Mouse (Mus musculus) midbrain, embryonic 12.5 days (tissue): Measurements from ENCODE around the gene Eif2b1. TPM values are rescaled to one million over a fixed set of nuclear protein-coding genes. Genes with fewer than 3 reads are reported as not detected.
"Not testable (repeated sequence)": the region's sequence is repeated elsewhere in the genome, so short reads cannot be mapped to it uniquely, and the experiment has no call there.

ENCODE experiments used
- ATAC-seq: fragments of 200-750 bp; cut with Nextera tagmentation; 2 replicates; pipeline ENCODE4 v1.8.0; 2017; ENCODE audit warnings: low read depth, moderate TSS enrichment, moderate library complexity; ENCODE audit not compliant: low FRiP score
- H3K27ac ChIP-seq: fragments of 300-500 bp; sonication (generic); replicated peaks from 2 replicates; pipeline ENCODE4 v1.5.1; 2016; ENCODE audit warnings: mild to moderate bottlenecking
- H3K27me3 ChIP-seq: fragments of 300-500 bp; sonication (generic); 2 replicates; pipeline ENCODE4 v1.6.1; 2016; ENCODE audit warnings: mild to moderate bottlenecking
- H3K36me3 ChIP-seq: fragments of 300-500 bp; sonication (generic); 2 replicates; pipeline ENCODE4 v1.6.1; 2016
- H3K4me1 ChIP-seq: fragments of 300-500 bp; sonication (generic); 2 replicates; pipeline ENCODE4 v1.6.1; 2016
- H3K4me2 ChIP-seq: fragments of 300-500 bp; sonication (generic); replicated peaks from 2 replicates; pipeline ENCODE4 v1.6.1; 2016; ENCODE audit warnings: mild to moderate bottlenecking, moderate library complexity
- H3K4me3 ChIP-seq: fragments of 300-500 bp; sonication (generic); 2 replicates; pipeline ENCODE4 v1.5.1; 2016; ENCODE audit warnings: mild to moderate bottlenecking
- H3K9ac ChIP-seq: fragments of 300-500 bp; sonication (generic); replicated peaks from 2 replicates; pipeline ENCODE4 v1.6.1; 2016; ENCODE audit warnings: mild to moderate bottlenecking, moderate library complexity
- H3K9me3 ChIP-seq: fragments of 300-500 bp; sonication (generic); 2 replicates; pipeline ENCODE4 v1.6.1; 2016; ENCODE audit warnings: mild to moderate bottlenecking
- WGBS: fragments of 180-500 bp; shearing (Covaris S2); methylation state at CpG from one replicate; pipeline ENCODE4 v1.1.7; 2016; 5-methylcytosine and 5-hydroxymethylcytosine counted together
- polyA plus RNA-seq: library from polyadenylated mRNA; unstranded; fragments of >200 nt; fragmentation: Nextera tagmentation; extraction: Ambion mirVana; gene quantifications from 2 replicates; pipeline ENCODE4 v1.2.1, GENCODE M21; 2016

Eif2b1 gene
- polyA plus RNA-seq: 71.2 and 75.7 TPM in 2 replicates

GRCm38 (mm10) chr5:124578633-124579317 lies at the start of gene Eif2b1, which contains the start of gene Gtf2h3:
Gene Eif2b1, minus strand, starts transcription at chr5:124579131.
Gene Gtf2h3, plus strand, starts transcription at chr5:124579140.
- no peaks in the 10 kb centered on the region for H3K9me3 ChIP-seq

GRCm38 (mm10) chr5:124624291-124624690 lies 45.4 kb upstream of the Eif2b1 start:
- 94% methylated on average over 9 of the region's 9 CpGs for WGBS
- Histone ChIP-seq H3K9ac (no peak overlapping the region), H3K36me3 (peaks cover 26% of the 10 kb centered on the region; the same call in 1 of the 2 replicates), H3K9me3 (no peaks in the 10 kb centered on the region), H3K4me2 (no peak overlapping the region), H3K27me3 (no peaks in the 10 kb centered on the region), H3K4me3 (no peak overlapping the region), H3K4me1 (peaks cover 6% of the 10 kb centered on the region), H3K27ac (no peak overlapping the region)
- no peak for ATAC-seq

More at GRCm38 (mm10) chr5:124578633-124579317, at the start of gene Eif2b1, which contains the start of gene Gtf2h3:
- Histone ChIP-seq H3K9ac (peak within 1 kb of the TSS; percentile 77), H3K36me3 (peaks cover 44% of the 10 kb centered on the region), H3K4me3 (peak within 1 kb of the TSS; percentile 71), H3K27me3 (no peaks in the 10 kb centered on the region), H3K4me2 (peak within 1 kb of the TSS; percentile 87), H3K27ac (no peak within 1 kb of the TSS), H3K4me1 (peaks cover 26% of the 10 kb centered on the region)
- ATAC-seq: peak; percentile 93
- 2% methylated on average over 51 of the region's 51 CpGs for WGBS

GRCm38 (mm10) chr5:124622890-124623289 lies 44.0 kb upstream of the Eif2b1 start:
- no peaks in the 10 kb centered on the region for H3K9me3 ChIP-seq
- peaks cover under 1% of the 10 kb centered on the region for H3K4me1 ChIP-seq
- H3K9ac ChIP-seq: no peak overlapping the region
- no peaks in the 10 kb centered on the region for H3K27me3 ChIP-seq
- no peak for ATAC-seq
- H3K4me2 ChIP-seq: no peak overlapping the region
- no peak overlapping the region for H3K27ac ChIP-seq
- WGBS: 88% methylated on average over 15 of the region's 15 CpGs
- H3K36me3 ChIP-seq: peaks cover 30% of the 10 kb centered on the region
- H3K4me3 ChIP-seq: no peak overlapping the region

GRCm38 (mm10) chr5:124621362-124621761 lies 42.4 kb upstream of the Eif2b1 start:
- Histone ChIP-seq H3K36me3 (peaks cover 35% of the 10 kb centered on the region), H3K4me1 (no peaks in the 10 kb centered on the region), H3K27me3 (no peaks in the 10 kb centered on the region), H3K4me2 (no peak overlapping the region), H3K9me3 (no peaks in the 10 kb centered on the region), H3K27ac (no peak overlapping the region), H3K4me3 (no peak overlapping the region), H3K9ac (no peak overlapping the region)
- 76% methylated on average over 13 of the region's 13 CpGs for WGBS
- no peak for ATAC-seq

- Histone ChIP-seq H3K9me3 (no peaks in the 10 kb centered on the region), H3K4me1 (no peaks in the 10 kb centered on the region), H3K27me3 (no peaks in the 10 kb centered on the region), H3K4me2 (no peak overlapping the region), H3K9ac (no peak overlapping the region), H3K27ac (no peak overlapping the region), H3K36me3 (peaks cover 28% of the 10 kb centered on the region), H3K4me3 (no peak overlapping the region)
- 87% methylated on average over 10 of the region's 10 CpGs for WGBS
- no peak for ATAC-seq
Measured at GRCm38 (mm10) chr5:124618711-124619110, 39.8 kb upstream of the Eif2b1 start.

GRCm38 (mm10) chr5:124614709-124615108 lies 35.8 kb upstream of the Eif2b1 start:
- no peaks in the 10 kb centered on the region for H3K27me3 ChIP-seq
- H3K4me1 ChIP-seq: no peaks in the 10 kb centered on the region
- WGBS: 92% methylated on average over 11 of the region's 11 CpGs
- no peaks in the 10 kb centered on the region for H3K9me3 ChIP-seq
- H3K36me3 ChIP-seq: peaks cover 48% of the 10 kb centered on the region
- H3K4me2 ChIP-seq: no peak overlapping the region
- no peak overlapping the region for H3K27ac ChIP-seq
- no peak overlapping the region for H3K9ac ChIP-seq
- H3K4me3 ChIP-seq: no peak overlapping the region
- ATAC-seq: no peak

GRCm38 (mm10) chr5:124610965-124611364 lies 32.0 kb upstream of the Eif2b1 start:
- WGBS: 77% methylated on average over 10 of the region's 10 CpGs
- no peak for ATAC-seq
- Histone ChIP-seq H3K27me3 (no peaks in the 10 kb centered on the region), H3K4me1 (no peaks in the 10 kb centered on the region), H3K9ac (no peak overlapping the region), H3K36me3 (peaks cover 49% of the 10 kb centered on the region), H3K27ac (no peak overlapping the region), H3K9me3 (no peaks in the 10 kb centered on the region), H3K4me2 (no peak overlapping the region), H3K4me3 (no peak overlapping the region)

GRCm38 (mm10) chr5:124605041-124605622 lies 26.2 kb upstream of the Eif2b1 start:
- no peak for ATAC-seq
- no peak overlapping the region for H3K9ac ChIP-seq
- H3K4me2 ChIP-seq: no peak overlapping the region
- no peaks in the 10 kb centered on the region for H3K4me1 ChIP-seq
- WGBS: 89% methylated on average over 17 of the region's 17 CpGs
- H3K27me3 ChIP-seq: no peaks in the 10 kb centered on the region
- H3K9me3 ChIP-seq: no peaks in the 10 kb centered on the region
- peaks cover 48% of the 10 kb centered on the region; the same call in 1 of the 2 replicates for H3K36me3 ChIP-seq
- no peak overlapping the region for H3K4me3 ChIP-seq
- no peak overlapping the region for H3K27ac ChIP-seq

GRCm38 (mm10) chr5:124604296-124604695 lies 25.4 kb upstream of the Eif2b1 start:
- no peak overlapping the region for H3K9ac ChIP-seq

GRCm38 (mm10) chr5:124602349-124602748 lies 23.4 kb upstream of the Eif2b1 start:
- H3K4me3 ChIP-seq: no peak overlapping the region
- 77% methylated on average over 5 of the region's 5 CpGs for WGBS
- no peak overlapping the region for H3K4me2 ChIP-seq

More at GRCm38 (mm10) chr5:124604296-124604695, 25.4 kb upstream of the Eif2b1 start:
- H3K4me2 ChIP-seq: no peak overlapping the region
- H3K9me3 ChIP-seq: no peaks in the 10 kb centered on the region
- no peak overlapping the region for H3K27ac ChIP-seq
- WGBS: 94% methylated on average over 4 of the region's 4 CpGs
- H3K4me1 ChIP-seq: peaks cover 6% of the 10 kb centered on the region
- no peak overlapping the region for H3K4me3 ChIP-seq
- ATAC-seq: no peak
- H3K36me3 ChIP-seq: peaks cover 45% of the 10 kb centered on the region; the same call in 1 of the 2 replicates
- H3K27me3 ChIP-seq: no peaks in the 10 kb centered on the region

GRCm38 (mm10) chr5:124599726-124600125 lies 20.8 kb upstream of the Eif2b1 start:
- H3K27ac ChIP-seq, H3K27me3 ChIP-seq, H3K9me3 ChIP-seq, H3K9ac ChIP-seq, ATAC-seq: not testable (repeated sequence)
- peaks cover 40% of the 10 kb centered on the region for H3K36me3 ChIP-seq
- H3K4me1 ChIP-seq: peaks cover 15% of the 10 kb centered on the region
- whole genome bisulfite sequencing: 73% methylated on average over 8 of the region's 8 CpGs
- H3K4me3 ChIP-seq: peak overlapping the region; percentile 81; the same call in 1 of the 2 replicates
- H3K4me2 ChIP-seq: peak overlapping the region; percentile 91

More at GRCm38 (mm10) chr5:124602349-124602748, 23.4 kb upstream of the Eif2b1 start:
- H3K4me1 ChIP-seq: peaks cover 15% of the 10 kb centered on the region
- peaks cover 28% of the 10 kb centered on the region; the same call in 1 of the 2 replicates for H3K36me3 ChIP-seq
- H3K27ac ChIP-seq: no peak overlapping the region
- 0 out of 2 replicates have a peak overlapping the region, but pooled peaks have one; percentile 1 for H3K9ac ChIP-seq
- no peaks in the 10 kb centered on the region for H3K27me3 ChIP-seq
- no peaks in the 10 kb centered on the region for H3K9me3 ChIP-seq
- no peak for ATAC-seq
